Mouse (Mus musculus): ENCODE data around the gene Exoc3l4. TPM values are rescaled to one million over a fixed set of nuclear protein-coding genes. Genes with fewer than 3 reads are reported as not detected.

Exoc3l4 gene
- polyA plus RNA-seq, 1 experiment = 36.2 TPM

- 30% methylated on average over 8 of the region's 8 CpGs for WGBS
Measured at GRCm38 (mm10) chr12:111386642-111387120, 30.1 kb upstream of the Exoc3l4 start.

GRCm38 (mm10) chr12:111387146-111387545 is 29.7 kb upstream of the Exoc3l4 start:
- WGBS = 89% methylated on average over 4 of the region's 4 CpGs
- no peaks in the 10 kb centered on the region for H3K27me3 ChIP-seq (ENCODE audit: control insufficient read depth, insufficient read depth, low read length)

More at GRCm38 (mm10) chr12:111386642-111387120, 30.1 kb upstream of the Exoc3l4 start:
- Histone ChIP-seq H3K27me3 (ENCODE audit: control insufficient read depth, insufficient read depth, low read length) (no peaks in the 10 kb centered on the region), H3K27ac (ENCODE audit: insufficient read depth, low read length) (peak overlapping the region; percentile 16; the same call in 1 of the 2 replicates), H3K36me3 (ENCODE audit: control insufficient read depth, insufficient read depth, low read length) (no peaks in the 10 kb centered on the region), H3K4me3 (ENCODE audit: extremely low read depth, insufficient read depth, insufficient read length) (no peak overlapping the region), H3K4me1 (ENCODE audit: control insufficient read depth, insufficient read depth, insufficient read length) (no peaks in the 10 kb centered on the region)
- no peak for TF ChIP-seq POLR2A (IDR thresholded peaks at IDR 0.05; ENCODE audit: low read depth, low read length)
- no peak for TF ChIP-seq CTCF (IDR thresholded peaks at IDR 0.05; ENCODE audit: extremely low read depth, insufficient read depth, insufficient read length, insufficient replicate concordance)
- no peak for DNase-seq (ENCODE audit: low read depth in 1 of 2, low spot score in 2 of 2)

GRCm38 (mm10) chr12:111394008-111394407 is 22.8 kb upstream of the Exoc3l4 start:
- H3K36me3 ChIP-seq (ENCODE audit: control insufficient read depth, insufficient read depth, low read length) = no peaks in the 10 kb centered on the region
- no peaks in the 10 kb centered on the region for H3K27me3 ChIP-seq (ENCODE audit: control insufficient read depth, insufficient read depth, low read length)
- H3K27ac ChIP-seq (ENCODE audit: insufficient read depth, low read length) = no peak overlapping the region
- WGBS = 83% methylated on average over 6 of the region's 6 CpGs
- H3K4me1 ChIP-seq (ENCODE audit: control insufficient read depth, insufficient read depth, insufficient read length) = no peaks in the 10 kb centered on the region
- TF ChIP-seq POLR2A (IDR thresholded peaks at IDR 0.05; ENCODE audit: low read depth, low read length) = no peak
- no peak for TF ChIP-seq CTCF (IDR thresholded peaks at IDR 0.05; ENCODE audit: extremely low read depth, insufficient read depth, insufficient read length, insufficient replicate concordance)
- DNase-seq (ENCODE audit: low read depth in 1 of 2, low spot score in 2 of 2) = no peak
- no peak overlapping the region for H3K4me3 ChIP-seq (ENCODE audit: extremely low read depth, insufficient read depth, insufficient read length)

More at GRCm38 (mm10) chr12:111387146-111387545, 29.7 kb upstream of the Exoc3l4 start:
- DNase-seq (ENCODE audit: low read depth in 1 of 2, low spot score in 2 of 2) = no peak
- Histone ChIP-seq H3K4me1 (ENCODE audit: control insufficient read depth, insufficient read depth, insufficient read length) (no peaks in the 10 kb centered on the region), H3K27ac (ENCODE audit: insufficient read depth, low read length) (no peak overlapping the region), H3K4me3 (ENCODE audit: extremely low read depth, insufficient read depth, insufficient read length) (no peak overlapping the region), H3K36me3 (ENCODE audit: control insufficient read depth, insufficient read depth, low read length) (no peaks in the 10 kb centered on the region)
- no peak for TF ChIP-seq CTCF (IDR thresholded peaks at IDR 0.05; ENCODE audit: extremely low read depth, insufficient read depth, insufficient read length, insufficient replicate concordance)
- no peak for TF ChIP-seq POLR2A (IDR thresholded peaks at IDR 0.05; ENCODE audit: low read depth, low read length)

- no peaks in the 10 kb centered on the region for H3K27me3 ChIP-seq (ENCODE audit: control insufficient read depth, insufficient read depth, low read length)
- WGBS = 79% methylated on average over 5 of the region's 5 CpGs
Measured at GRCm38 (mm10) chr12:111396997-111397396, 19.8 kb upstream of the Exoc3l4 start.

DNA sequence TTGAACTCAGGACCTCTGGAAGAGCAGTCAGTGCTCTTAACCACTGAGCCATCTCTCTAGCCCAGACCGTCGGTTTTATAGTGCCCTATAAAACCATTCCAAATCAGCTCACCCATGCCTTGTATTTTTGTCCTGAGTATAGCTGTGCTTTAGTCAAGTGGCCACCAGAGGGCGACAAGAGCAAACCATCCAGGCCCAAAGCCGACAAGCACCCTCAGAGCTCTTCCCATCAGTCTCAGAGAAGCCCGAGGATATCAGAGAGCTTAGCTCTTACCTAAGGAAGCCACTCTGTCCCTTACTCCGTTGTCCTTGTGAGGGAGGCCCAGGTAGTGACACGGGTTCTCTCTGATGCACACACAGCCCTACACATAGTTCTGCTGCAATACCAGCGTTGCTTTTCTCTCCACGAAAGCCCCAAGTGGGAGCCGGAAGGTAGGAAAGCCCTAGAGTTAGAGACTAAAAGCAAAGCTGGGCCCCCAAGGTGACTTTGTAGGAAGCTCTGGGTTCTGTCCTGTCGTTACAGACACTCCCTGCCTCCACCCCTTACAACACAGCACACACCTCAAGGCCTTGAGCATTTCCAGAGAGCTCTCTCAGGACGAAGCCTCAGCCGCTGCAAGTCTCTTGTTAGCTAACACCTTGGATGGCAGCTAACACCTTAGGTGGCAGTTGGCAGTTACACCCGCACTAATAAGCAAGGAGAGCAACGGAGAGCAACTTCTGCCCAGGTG is 15.2 kb upstream of the Exoc3l4 start:
- TF ChIP-seq POLR2A (IDR thresholded peaks at IDR 0.05; ENCODE audit: low read depth, low read length) = no peak
- peak; percentile 80; the same call in 1 of the 2 replicates for TF ChIP-seq CTCF (IDR thresholded peaks at IDR 0.05; ENCODE audit: extremely low read depth, insufficient read depth, insufficient read length, insufficient replicate concordance)
- peak in 1 of 2 experiments; percentile 40 for DNase-seq (ENCODE audit: low read depth in 1 of 2, low spot score in 2 of 2)
- Histone ChIP-seq H3K4me1 (ENCODE audit: control insufficient read depth, insufficient read depth, insufficient read length) (no peaks in the 10 kb centered on the region), H3K36me3 (ENCODE audit: control insufficient read depth, insufficient read depth, low read length) (no peaks in the 10 kb centered on the region), H3K27ac (ENCODE audit: insufficient read depth, low read length) (no peak overlapping the region), H3K27me3 (ENCODE audit: control insufficient read depth, insufficient read depth, low read length) (0 out of 2 replicates have a peak, but pooled peaks cover 3% of the 10 kb centered on the region), H3K4me3 (ENCODE audit: extremely low read depth, insufficient read depth, insufficient read length) (no peak overlapping the region)
- WGBS = 31% methylated on average over 15 of the region's 15 CpGs

More at GRCm38 (mm10) chr12:111396997-111397396, 19.8 kb upstream of the Exoc3l4 start:
- Histone ChIP-seq H3K4me1 (ENCODE audit: control insufficient read depth, insufficient read depth, insufficient read length) (no peaks in the 10 kb centered on the region), H3K27ac (ENCODE audit: insufficient read depth, low read length) (no peak overlapping the region), H3K36me3 (ENCODE audit: control insufficient read depth, insufficient read depth, low read length) (no peaks in the 10 kb centered on the region), H3K4me3 (ENCODE audit: extremely low read depth, insufficient read depth, insufficient read length) (no peak overlapping the region)
- no peak for DNase-seq (ENCODE audit: low read depth in 1 of 2, low spot score in 2 of 2)
- TF ChIP-seq POLR2A (IDR thresholded peaks at IDR 0.05; ENCODE audit: low read depth, low read length) (no peak), CTCF (IDR thresholded peaks at IDR 0.05; ENCODE audit: extremely low read depth, insufficient read depth, insufficient read length, insufficient replicate concordance) (no peak)

- H3K36me3 ChIP-seq (ENCODE audit: control insufficient read depth, insufficient read depth, low read length) = no peaks in the 10 kb centered on the region
- 78% methylated on average over 10 of the region's 10 CpGs for WGBS
- DNase-seq (ENCODE audit: low read depth in 1 of 2, low spot score in 2 of 2) = no peak
- H3K4me1 ChIP-seq (ENCODE audit: control insufficient read depth, insufficient read depth, insufficient read length) = no peaks in the 10 kb centered on the region
- H3K4me3 ChIP-seq (ENCODE audit: extremely low read depth, insufficient read depth, insufficient read length) = no peak overlapping the region
- peaks cover 4% of the 10 kb centered on the region; the same call in 1 of the 2 replicates for H3K27me3 ChIP-seq (ENCODE audit: control insufficient read depth, insufficient read depth, low read length)
- no peak overlapping the region for H3K27ac ChIP-seq (ENCODE audit: insufficient read depth, low read length)
- TF ChIP-seq POLR2A (IDR thresholded peaks at IDR 0.05; ENCODE audit: low read depth, low read length) (no peak), CTCF (IDR thresholded peaks at IDR 0.05; ENCODE audit: extremely low read depth, insufficient read depth, insufficient read length, insufficient replicate concordance) (no peak)
Measured at GRCm38 (mm10) chr12:111404880-111405279, 11.9 kb upstream of the Exoc3l4 start.

- DNase-seq (ENCODE audit: low read depth in 1 of 2, low spot score in 2 of 2) = no peak
- TF ChIP-seq POLR2A (IDR thresholded peaks at IDR 0.05; ENCODE audit: low read depth, low read length) (no peak), CTCF (IDR thresholded peaks at IDR 0.05; ENCODE audit: extremely low read depth, insufficient read depth, insufficient read length, insufficient replicate concordance) (no peak)
- Histone ChIP-seq H3K4me3 (ENCODE audit: extremely low read depth, insufficient read depth, insufficient read length) (no peak within 1 kb of the TSS), H3K27ac (ENCODE audit: insufficient read depth, low read length) (no peak within 1 kb of the TSS), H3K4me1 (ENCODE audit: control insufficient read depth, insufficient read depth, insufficient read length) (no peaks in the 10 kb centered on the region), H3K27me3 (ENCODE audit: control insufficient read depth, insufficient read depth, low read length) (peaks cover 4% of the 10 kb centered on the region; the same call in 1 of the 2 replicates), H3K36me3 (ENCODE audit: control insufficient read depth, insufficient read depth, low read length) (no peaks in the 10 kb centered on the region)
- 7% methylated on average over 24 of the region's 24 CpGs for WGBS
Measured at GRCm38 (mm10) chr12:111406622-111407021, 10.2 kb upstream of the Exoc3l4 start, which contains the start of gene Lbhd2. Gene Lbhd2, plus strand, starts transcription at chr12:111406809.
